Mouse (Mus musculus): ENCODE measurements around the gene Cidec.

DNA sequence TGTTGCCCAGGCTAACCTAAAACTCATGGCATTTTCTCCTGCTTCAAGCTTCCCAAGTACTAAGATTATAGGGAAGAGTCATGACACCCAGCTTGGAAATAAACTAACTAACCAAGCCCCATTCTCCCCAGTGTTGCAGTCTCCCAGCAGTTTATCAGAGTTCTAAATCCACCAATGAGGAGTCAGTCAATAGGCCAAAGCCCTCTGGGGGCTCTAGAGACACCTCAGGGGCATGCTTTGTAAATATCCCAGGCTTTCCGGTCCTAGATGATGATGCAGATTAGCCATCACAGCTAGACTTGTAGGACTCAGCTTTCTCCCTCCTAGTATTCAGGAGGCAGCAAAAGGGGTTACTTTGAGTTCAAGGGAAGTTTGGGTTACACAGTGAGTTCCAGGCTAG is 25.6 kb downstream of the Cidec start:
- no peak for TF ChIP-seq CTCF (IDR thresholded peaks at IDR 0.05 in 2 of 3, conservative IDR thresholded peaks at IDR 0.05 in 1 of 3; ENCODE audit: control insufficient read depth in 1 of 3, insufficient read depth in 1 of 3, low read depth in 2 of 3, low read length in 3 of 3, poor library complexity in 1 of 3, severe bottlenecking in 1 of 3)
- TF ChIP-seq ZC3H11A (IDR thresholded peaks at IDR 0.05; ENCODE audit: low read depth, low read length), result no peak
- no peak for TF ChIP-seq MAZ (IDR thresholded peaks at IDR 0.05; ENCODE audit: low read depth, low read length)
- TF ChIP-seq RCOR1 (IDR thresholded peaks at IDR 0.05; ENCODE audit: low read depth, low read length), result no peak

Data from MEL (cell line).